Mouse (Mus musculus) C2C12 (cell line): ENCODE measurements around the gene Ccdc171. TPM values are rescaled to one million over a fixed set of nuclear protein-coding genes. Genes with fewer than 3 reads are reported as not detected.

Experiments used
- H3K27me3 ChIP-seq: one replicate; pipeline ENCODE4 v1.6.1; 2011; ENCODE audit not compliant: control insufficient read depth, insufficient read depth, insufficient read length
- H3K36me3 ChIP-seq: one replicate; pipeline ENCODE4 v1.6.1; 2011; ENCODE audit not compliant: control insufficient read depth, insufficient read depth
- H3K4me3 ChIP-seq: one replicate; pipeline ENCODE4 v1.5.1; 2011; ENCODE audit warnings: mild to moderate bottlenecking, control low read depth; ENCODE audit not compliant: poor library complexity, insufficient read depth, severe bottlenecking
- H3K79me2 ChIP-seq: one replicate; pipeline ENCODE4 v1.6.1; 2011; ENCODE audit not compliant: control insufficient read depth, insufficient read depth
- H3K79me3 ChIP-seq: one replicate; pipeline ENCODE4 v1.6.1; 2011; ENCODE audit warnings: low read depth, control low read depth
- H3ac ChIP-seq: one replicate; pipeline ENCODE3; 2011; ENCODE audit warnings: low read depth; ENCODE audit not compliant: control insufficient read depth, insufficient read length
- CEBPB ChIP-seq: IDR thresholded peaks from one replicate; pipeline ENCODE4 v1.6.1; 2011; ENCODE audit warnings: low read depth, mild to moderate bottlenecking, control low read depth, moderate library complexity
- CTCF ChIP-seq: IDR thresholded peaks from one replicate; pipeline ENCODE4 v1.5.1; 2011; ENCODE audit not compliant: control insufficient read depth, insufficient read depth, insufficient read length
- FOSL1 ChIP-seq: IDR thresholded peaks from one replicate; pipeline ENCODE4 v1.8.0; 2011; ENCODE audit warnings: mild to moderate bottlenecking, low read length; ENCODE audit not compliant: poor library complexity, insufficient read depth, severe bottlenecking
- MAX ChIP-seq: IDR thresholded peaks from one replicate; pipeline ENCODE4 v1.6.1; 2011; ENCODE audit warnings: mild to moderate bottlenecking, control low read depth
- MYOD1 ChIP-seq: IDR thresholded peaks from one replicate; pipeline ENCODE4 v1.6.1; 2011; ENCODE audit warnings: low read depth; ENCODE audit not compliant: control insufficient read depth, insufficient read length
- MYOG ChIP-seq: IDR thresholded peaks from one replicate; pipeline ENCODE4 v1.6.1; 2011; ENCODE audit not compliant: control insufficient read depth, insufficient read length; ENCODE audit errors: extremely low read depth
- USF1 ChIP-seq: IDR thresholded peaks from one replicate; pipeline ENCODE4 v1.6.1; 2011; ENCODE audit warnings: low read depth, mild to moderate bottlenecking, control low read depth, moderate library complexity
- polyA plus RNA-seq: library from polyadenylated mRNA; unstranded; fragments of >200 nt; fragmentation: generic; extraction: Trizol; gene quantifications from one replicate; pipeline ENCODE4 v1.2.1, GENCODE M21; 2012; ENCODE audit warnings: missing spikeins

The Ccdc171 gene
- polyA plus RNA-seq, 1 experiment, result 0.37 TPM

DNA sequence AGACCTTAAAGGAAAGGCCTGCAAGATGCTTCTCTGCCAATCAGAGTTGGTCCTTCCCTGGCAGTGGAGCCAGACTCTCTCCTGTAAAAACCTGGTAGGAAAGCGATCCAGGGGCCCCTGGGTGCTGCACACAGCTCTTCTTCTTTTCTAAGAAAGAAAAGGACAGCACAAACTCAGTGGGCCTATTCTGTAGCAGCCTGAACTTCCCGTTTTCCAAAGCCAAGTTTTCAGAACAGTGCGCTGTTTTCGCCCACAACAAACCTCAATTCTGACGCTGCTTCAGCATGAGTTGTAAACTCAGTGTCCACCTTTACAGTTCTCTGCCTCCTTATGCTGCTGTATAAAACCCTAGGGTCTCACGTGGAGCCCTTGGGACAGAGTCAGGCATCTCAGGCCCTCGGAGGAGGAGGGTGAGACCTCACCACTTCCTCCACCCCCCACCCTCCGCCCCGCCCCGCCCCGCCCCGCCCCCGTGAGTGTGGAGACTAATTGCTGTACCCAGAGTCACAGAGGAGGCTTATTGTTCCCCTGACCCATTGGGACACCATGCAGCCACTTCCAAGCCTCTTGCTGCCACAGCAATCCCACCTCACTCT, 363.2 kb downstream of the Ccdc171 start:
- Histone ChIP-seq H3K79me2 (no peaks in the 10 kb centered on the region), H3ac (no peak overlapping the region), H3K79me3 (no peaks in the 10 kb centered on the region), H3K36me3 (no peaks in the 10 kb centered on the region), H3K4me3 (no peak overlapping the region), H3K27me3 (no peaks in the 10 kb centered on the region)
- TF ChIP-seq MYOD1 (no peak), MYOG (no peak), CTCF (no peak), FOSL1 (no peak), MAX (no peak), CEBPB (no peak), USF1 (no peak)

DNA sequence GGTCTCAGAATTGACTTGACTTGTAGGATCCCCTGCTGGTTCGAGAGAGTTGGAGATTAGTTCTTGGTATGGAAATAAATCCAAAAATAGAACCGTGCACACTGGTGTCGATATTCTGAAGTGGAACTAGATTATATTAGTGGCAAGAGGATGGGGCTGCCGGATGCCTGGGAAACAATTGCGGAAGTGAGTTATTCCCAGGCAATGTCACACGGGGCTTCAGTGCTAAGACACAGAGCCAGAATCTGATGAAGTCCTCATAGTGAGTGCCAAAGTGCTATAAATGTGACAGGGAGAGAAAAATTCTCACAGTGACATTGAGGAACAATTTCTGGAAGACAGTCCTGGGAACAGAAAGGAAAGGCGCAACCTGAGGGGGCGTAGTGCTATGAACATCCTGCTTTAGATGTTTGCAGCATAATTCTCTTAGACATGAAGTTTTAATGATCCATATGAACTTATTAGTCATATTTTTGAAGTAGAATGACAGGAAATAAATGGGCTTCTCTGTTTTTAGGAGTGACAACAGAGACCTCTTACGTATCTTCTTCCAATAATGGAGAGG, 376.8 kb downstream of the Ccdc171 start:
- Histone ChIP-seq H3K36me3 (no peaks in the 10 kb centered on the region), H3K79me2 (no peaks in the 10 kb centered on the region), H3K79me3 (no peaks in the 10 kb centered on the region), H3K4me3 (no peak overlapping the region), H3K27me3 (no peaks in the 10 kb centered on the region), H3ac (no peak overlapping the region)
- TF ChIP-seq CTCF, result no peak

Other genes with a start within 250 kb of the Ccdc171 start
- 23.6 TPM for gene Ttc39b, start 201.3 kb upstream of the Ccdc171 start, polyA plus RNA-seq
- 13.4 TPM for gene Snapc3, start 107.8 kb upstream of the Ccdc171 start, polyA plus RNA-seq
- gene Psip1, start 39.1 kb upstream of the Ccdc171 start, polyA plus RNA-seq, result 34.0 TPM